Mouse (Mus musculus): ENCODE results near the gene Gm20388. TPM values are rescaled to one million over a fixed set of nuclear protein-coding genes. Genes with fewer than 3 reads are reported as not detected.

The Gm20388 gene
- polyA plus RNA-seq, 1 experiment = 10.6 TPM

DNA sequence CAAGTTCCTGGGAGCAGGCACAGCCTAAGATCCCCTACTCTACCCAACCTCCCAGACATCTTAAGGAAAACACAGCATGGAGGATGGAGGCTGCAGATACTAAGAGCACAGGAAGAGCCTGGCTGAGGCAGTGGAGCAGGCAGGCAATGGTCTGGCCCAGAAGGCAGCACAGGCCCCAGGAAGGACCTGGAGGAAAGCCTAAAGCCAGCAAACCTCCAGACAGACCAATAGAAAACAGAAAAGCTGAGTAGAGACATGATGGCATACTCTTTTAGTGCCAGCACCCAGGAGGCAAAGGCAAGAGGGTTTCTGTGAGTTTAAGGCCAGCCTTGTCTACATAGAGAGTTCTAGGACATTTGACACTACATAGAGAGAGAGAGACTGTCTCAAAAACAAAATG is 1702.8 kb downstream of the Gm20388 start:
- no peak overlapping the region for H3K27ac ChIP-seq (ENCODE audit: control insufficient read depth, insufficient read depth, low read depth, low read length, poor library complexity)
- no peak overlapping the region for H3K4me3 ChIP-seq (replicated peaks; ENCODE audit: control insufficient read depth, low read depth, low read length)
- TF ChIP-seq CTCF (IDR thresholded peaks at IDR 0.05; ENCODE audit: control insufficient read depth, insufficient read depth, low read length) (no peak), POLR2A (IDR thresholded peaks at IDR 0.05; ENCODE audit: borderline replicate concordance, control insufficient read depth, low read depth, low read length) (no peak)
- no peaks in the 10 kb centered on the region for H3K4me1 ChIP-seq (ENCODE audit: control insufficient read depth, insufficient read depth, low read length)

DNA sequence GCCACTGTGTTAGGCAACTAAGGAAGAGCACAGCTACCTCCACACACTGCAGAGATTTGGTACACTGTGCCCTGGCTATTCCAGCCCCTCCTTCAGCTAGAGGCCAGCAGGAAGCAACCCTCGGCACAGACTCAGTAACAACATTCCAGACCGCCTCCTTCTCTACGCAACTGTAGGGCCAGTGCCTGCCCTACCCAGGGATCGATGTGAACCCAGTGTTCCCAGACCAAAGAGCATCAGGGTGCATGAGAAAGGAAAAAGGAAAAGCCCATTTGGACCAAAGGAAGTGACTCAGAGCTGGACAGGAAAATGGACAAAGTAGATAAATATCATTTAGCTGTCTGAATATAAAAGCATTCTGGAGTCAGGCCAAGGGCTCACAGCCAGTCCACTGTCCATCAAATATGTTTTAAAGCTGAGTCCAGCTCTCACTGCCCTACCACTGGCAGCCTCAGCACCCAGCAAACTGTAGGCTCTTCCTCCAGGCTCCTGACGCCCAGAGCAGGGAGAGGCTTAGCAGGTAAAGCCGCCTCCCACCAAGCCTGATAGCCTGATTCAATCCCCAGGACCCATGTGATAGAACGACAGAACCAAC is 1708.9 kb downstream of the Gm20388 start:
- no peak for TF ChIP-seq POLR2A (IDR thresholded peaks at IDR 0.05; ENCODE audit: borderline replicate concordance, control insufficient read depth, low read depth, low read length)
- TF ChIP-seq CTCF (IDR thresholded peaks at IDR 0.05; ENCODE audit: control insufficient read depth, insufficient read depth, low read length) = no peak
- Histone ChIP-seq H3K4me3 (replicated peaks; ENCODE audit: control insufficient read depth, low read depth, low read length) (no peak overlapping the region), H3K27ac (ENCODE audit: control insufficient read depth, insufficient read depth, low read depth, low read length, poor library complexity) (no peak overlapping the region), H3K4me1 (ENCODE audit: control insufficient read depth, insufficient read depth, low read length) (no peaks in the 10 kb centered on the region)
- WGBS = 43% methylated on average over 7 of the region's 7 CpGs

DNA sequence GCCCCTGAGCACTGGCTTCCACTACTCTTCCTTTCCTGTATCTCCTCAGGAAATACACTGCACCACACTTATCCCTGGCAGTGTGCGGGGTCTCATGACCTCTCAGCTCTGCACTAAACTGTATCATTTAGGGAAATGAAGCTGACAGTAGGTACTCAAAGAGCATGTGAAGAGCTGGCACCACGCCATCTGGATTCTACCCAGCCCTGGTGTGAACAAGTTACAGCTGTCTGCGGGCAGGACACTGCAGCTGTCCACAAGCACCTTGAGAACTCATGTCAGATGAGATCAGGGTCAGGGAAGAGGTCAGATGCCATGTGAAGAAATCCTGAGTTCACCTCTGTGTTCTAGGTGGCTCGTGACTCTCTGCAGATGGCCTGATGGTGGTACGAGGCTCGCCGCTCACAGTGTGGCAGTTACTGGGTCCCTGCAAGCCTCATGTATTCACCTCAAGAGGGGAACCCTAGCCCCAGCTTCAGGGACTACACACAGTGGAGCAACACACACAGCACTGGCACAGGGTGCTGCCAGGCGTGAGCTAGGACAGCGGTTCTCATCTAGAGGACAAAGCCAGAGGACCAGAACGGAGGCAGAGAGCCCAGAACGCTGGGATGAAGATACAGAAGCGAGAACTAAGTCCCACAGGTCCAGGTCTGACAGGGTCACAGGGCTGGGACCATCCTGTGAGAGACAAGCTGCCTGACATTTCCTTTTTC is 1710.3 kb downstream of the Gm20388 start:
- 72% methylated on average over 12 of the region's 12 CpGs for WGBS
- Histone ChIP-seq H3K4me3 (replicated peaks; ENCODE audit: control insufficient read depth, low read depth, low read length) (no peak overlapping the region), H3K4me1 (ENCODE audit: control insufficient read depth, insufficient read depth, low read length) (no peaks in the 10 kb centered on the region), H3K27ac (ENCODE audit: control insufficient read depth, insufficient read depth, low read depth, low read length, poor library complexity) (no peak overlapping the region)
- TF ChIP-seq POLR2A (IDR thresholded peaks at IDR 0.05; ENCODE audit: borderline replicate concordance, control insufficient read depth, low read depth, low read length) (no peak), CTCF (IDR thresholded peaks at IDR 0.05; ENCODE audit: control insufficient read depth, insufficient read depth, low read length) (no peak)

DNA sequence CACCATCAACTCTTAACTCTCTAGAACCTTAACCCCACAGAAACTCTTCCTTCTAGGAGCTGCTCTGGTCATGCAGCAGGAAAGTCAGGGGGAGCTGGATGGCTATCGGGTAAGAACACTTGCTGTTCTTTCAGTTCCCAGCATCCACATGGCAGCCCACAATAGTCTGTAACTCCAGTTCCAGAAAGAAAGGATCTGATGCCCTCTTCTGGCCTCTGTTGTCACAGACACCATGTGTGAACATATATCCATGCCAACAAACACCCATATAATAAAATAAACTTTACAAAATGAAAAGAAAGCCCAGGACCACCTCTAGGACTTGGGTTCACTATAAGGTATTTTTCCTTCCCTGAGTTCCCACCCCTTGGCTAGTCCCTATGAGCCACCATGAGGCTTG is 1711.2 kb downstream of the Gm20388 start:
- Histone ChIP-seq H3K27ac (ENCODE audit: control insufficient read depth, insufficient read depth, low read depth, low read length, poor library complexity) (no peak overlapping the region), H3K4me1 (ENCODE audit: control insufficient read depth, insufficient read depth, low read length) (no peaks in the 10 kb centered on the region), H3K4me3 (replicated peaks; ENCODE audit: control insufficient read depth, low read depth, low read length) (no peak overlapping the region)
- 59% methylated on average over 1 of the region's 1 CpGs for WGBS
- TF ChIP-seq POLR2A (IDR thresholded peaks at IDR 0.05; ENCODE audit: borderline replicate concordance, control insufficient read depth, low read depth, low read length) (no peak), CTCF (IDR thresholded peaks at IDR 0.05; ENCODE audit: control insufficient read depth, insufficient read depth, low read length) (no peak)

DNA sequence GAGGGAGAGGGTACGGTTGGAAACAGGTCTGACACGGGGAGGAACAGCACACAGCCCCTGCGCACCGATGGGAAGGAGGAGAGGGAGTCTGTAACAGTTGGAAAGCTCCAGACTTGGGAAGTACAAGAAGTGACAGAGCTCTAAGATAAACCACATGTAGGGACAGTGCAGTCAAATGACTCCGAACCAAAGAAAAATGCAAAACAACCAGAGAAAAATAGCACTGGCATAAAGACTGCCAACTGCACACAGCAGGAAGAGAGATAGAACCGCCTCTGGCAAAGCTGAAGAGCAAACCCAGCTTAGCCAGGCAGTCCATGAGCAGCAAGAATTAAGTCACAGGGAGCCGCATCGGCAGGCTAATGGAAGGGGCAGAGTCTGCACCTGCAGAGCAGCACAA is 1712.4 kb downstream of the Gm20388 start:
- H3K4me1 ChIP-seq (ENCODE audit: control insufficient read depth, insufficient read depth, low read length) = no peaks in the 10 kb centered on the region
- no peak overlapping the region for H3K27ac ChIP-seq (ENCODE audit: control insufficient read depth, insufficient read depth, low read depth, low read length, poor library complexity)
- TF ChIP-seq POLR2A (IDR thresholded peaks at IDR 0.05; ENCODE audit: borderline replicate concordance, control insufficient read depth, low read depth, low read length) (no peak), CTCF (IDR thresholded peaks at IDR 0.05; ENCODE audit: control insufficient read depth, insufficient read depth, low read length) (no peak)
- WGBS = 83% methylated on average over 8 of the region's 8 CpGs
- H3K4me3 ChIP-seq (replicated peaks; ENCODE audit: control insufficient read depth, low read depth, low read length) = no peak overlapping the region

DNA sequence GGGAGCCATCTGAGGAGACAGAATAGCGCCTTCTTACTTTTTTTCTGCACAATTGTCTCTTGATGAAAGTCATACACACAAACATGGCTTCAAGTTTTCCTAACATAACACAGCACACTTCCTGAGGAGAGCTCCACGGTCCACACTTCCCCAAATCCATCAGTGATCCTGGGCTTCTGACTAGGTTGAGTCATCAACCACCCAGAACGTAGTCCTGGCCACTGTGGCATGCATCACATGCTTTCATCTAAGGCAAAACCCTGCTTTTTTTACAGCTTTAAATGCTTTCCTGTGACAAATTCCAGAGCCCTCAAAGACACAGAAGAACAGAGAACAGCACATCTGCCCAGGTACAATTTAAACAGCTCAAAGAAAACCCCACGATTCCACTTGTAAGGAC is 1718.0 kb downstream of the Gm20388 start:
- H3K4me1 ChIP-seq (ENCODE audit: control insufficient read depth, insufficient read depth, low read length) = no peaks in the 10 kb centered on the region
- no peak overlapping the region for H3K27ac ChIP-seq (ENCODE audit: control insufficient read depth, insufficient read depth, low read depth, low read length, poor library complexity)
- H3K4me3 ChIP-seq (replicated peaks; ENCODE audit: control insufficient read depth, low read depth, low read length) = no peak overlapping the region
- 68% methylated on average over 4 of the region's 4 CpGs for WGBS
- TF ChIP-seq POLR2A (IDR thresholded peaks at IDR 0.05; ENCODE audit: borderline replicate concordance, control insufficient read depth, low read depth, low read length) = no peak
- no peak for TF ChIP-seq CTCF (IDR thresholded peaks at IDR 0.05; ENCODE audit: control insufficient read depth, insufficient read depth, low read length)

DNA sequence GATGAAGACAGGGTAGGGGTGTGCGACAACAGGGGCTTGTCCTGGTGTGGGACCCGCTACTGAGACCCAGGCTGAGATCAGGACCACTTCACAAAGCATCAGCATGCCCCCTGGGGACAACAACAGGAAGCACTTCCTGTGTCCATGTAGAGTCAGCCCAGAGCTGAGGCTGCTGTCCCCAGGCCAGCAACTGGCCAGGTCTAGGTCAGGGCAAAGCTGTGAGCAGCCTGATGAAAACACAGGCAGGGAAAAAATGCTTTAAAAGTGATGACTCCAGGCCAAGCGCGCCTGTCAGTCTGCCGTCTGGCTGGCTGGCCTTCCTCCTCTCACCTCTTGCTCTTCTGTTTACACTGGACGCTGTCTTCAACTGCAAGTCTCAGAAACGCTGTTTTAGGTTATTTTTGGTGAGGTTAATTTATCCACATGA is 1721.0 kb downstream of the Gm20388 start:
- Histone ChIP-seq H3K4me3 (replicated peaks; ENCODE audit: control insufficient read depth, low read depth, low read length) (no peak overlapping the region), H3K27ac (ENCODE audit: control insufficient read depth, insufficient read depth, low read depth, low read length, poor library complexity) (no peak overlapping the region), H3K4me1 (ENCODE audit: control insufficient read depth, insufficient read depth, low read length) (no peaks in the 10 kb centered on the region)
- WGBS = 72% methylated on average over 7 of the region's 7 CpGs
- TF ChIP-seq CTCF (IDR thresholded peaks at IDR 0.05; ENCODE audit: control insufficient read depth, insufficient read depth, low read length) (no peak), POLR2A (IDR thresholded peaks at IDR 0.05; ENCODE audit: borderline replicate concordance, control insufficient read depth, low read depth, low read length) (no peak)

DNA sequence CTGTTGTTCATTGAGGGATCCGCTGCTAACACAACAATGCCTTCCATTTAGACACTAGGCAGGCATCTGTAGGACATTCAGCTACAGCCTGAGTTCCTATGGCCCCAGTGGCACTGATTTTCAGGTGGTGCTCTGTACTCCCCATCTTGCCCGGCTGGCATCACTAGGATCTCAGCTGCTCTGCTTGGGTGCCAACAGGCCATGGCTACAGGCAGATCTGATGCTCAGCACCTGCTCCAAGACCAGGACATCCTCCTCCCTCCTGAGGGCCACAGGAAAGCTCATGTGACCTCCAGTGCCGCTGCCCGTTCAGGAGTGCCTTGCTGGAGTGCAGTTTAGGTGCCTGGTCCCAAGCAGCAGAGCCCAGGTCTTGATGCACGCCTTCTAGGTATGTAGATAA is 1721.8 kb downstream of the Gm20388 start:
- TF ChIP-seq POLR2A (IDR thresholded peaks at IDR 0.05; ENCODE audit: borderline replicate concordance, control insufficient read depth, low read depth, low read length) (no peak), CTCF (IDR thresholded peaks at IDR 0.05; ENCODE audit: control insufficient read depth, insufficient read depth, low read length) (no peak)
- Histone ChIP-seq H3K27ac (ENCODE audit: control insufficient read depth, insufficient read depth, low read depth, low read length, poor library complexity) (no peak overlapping the region), H3K4me1 (ENCODE audit: control insufficient read depth, insufficient read depth, low read length) (no peaks in the 10 kb centered on the region), H3K4me3 (replicated peaks; ENCODE audit: control insufficient read depth, low read depth, low read length) (no peak overlapping the region)
- WGBS = 74% methylated on average over 5 of the region's 5 CpGs

Data from bone marrow, adult 2 months (tissue).